Mouse (Mus musculus) right cerebral cortex, postnatal 10 days (tissue): Measurements from ENCODE around the gene Tmtc3.
"Not testable (repeated sequence)": the region's sequence is repeated elsewhere in the genome, so short reads cannot be mapped to it uniquely, and the experiment has no call there.

ENCODE experiments used
- DNase-seq, 2 experiments: peaks; one replicate each; pipeline ENCODE4 v3.0.0; 2021; ENCODE audit warnings: low spot score in 2 of 2

Gene Tmtc3

GRCm38 (mm10) chr10:100487097-100487978 lies at the start of gene Tmtc3, which contains the start of gene Cep290:
TSS of gene Tmtc3 (minus strand) at chr10:100487350.
TSS of gene Cep290 (plus strand) at chr10:100487558.
- peak; percentile 97 to 98 for DNase-seq

GRCm38 (mm10) chr10:100524499-100525390 lies 37.6 kb upstream of the Tmtc3 start:
- DNase-seq = no peak

GRCm38 (mm10) chr10:100522330-100522729 lies 35.2 kb upstream of the Tmtc3 start:
- no peak for DNase-seq

- no peak for DNase-seq
Measured at GRCm38 (mm10) chr10:100521617-100522016, 34.5 kb upstream of the Tmtc3 start.

- no peak for DNase-seq
Measured at GRCm38 (mm10) chr10:100508170-100508569, 21.0 kb upstream of the Tmtc3 start.

- DNase-seq = no peak
Measured at GRCm38 (mm10) chr10:100498309-100498708, 11.2 kb upstream of the Tmtc3 start.

GRCm38 (mm10) chr10:100491916-100492315 lies 4.8 kb upstream of the Tmtc3 start:
- no peak for DNase-seq

GRCm38 (mm10) chr10:100486701-100487096 lies 451 bp downstream of the Tmtc3 start:
- no peak for DNase-seq

- DNase-seq = no peak
Measured at GRCm38 (mm10) chr10:100479538-100479937, 7.6 kb downstream of the Tmtc3 start.

GRCm38 (mm10) chr10:100475040-100475439 lies 12.1 kb downstream of the Tmtc3 start:
- no peak for DNase-seq

- DNase-seq = no peak
Measured at GRCm38 (mm10) chr10:100460515-100460914, 26.6 kb downstream of the Tmtc3 start.

GRCm38 (mm10) chr10:100449394-100449793 lies 37.8 kb downstream of the Tmtc3 start:
- DNase-seq = no peak

GRCm38 (mm10) chr10:100427592-100427991 lies 59.6 kb downstream of the Tmtc3 start:
- DNase-seq = no peak

GRCm38 (mm10) chr10:100415566-100415965 lies 71.6 kb downstream of the Tmtc3 start:
- DNase-seq = no peak

GRCm38 (mm10) chr10:100402301-100402700 lies 84.8 kb downstream of the Tmtc3 start:
- not testable (repeated sequence) for DNase-seq
